Mouse (Mus musculus): ENCODE measurements at regions not wholly inside any gene's neighbourhood (a gene's known extent, or its start where the extent isn't known, plus 50 kb on each side); places are given as distances from the start of the nearest gene placed in this dataset.
"Not testable (repeated sequence)": the region's sequence is repeated elsewhere in the genome, so short reads cannot be mapped to it uniquely, and the experiment has no call there.

- intact Hi-C loops (cut with DNase I; ENCODE audit: low total_unique reads), result no loop called here
- DNase-seq, result no peak
Measured at GRCm38 (mm10) chr16:76477474-76477873, 103.8 kb upstream of the Nrip1 start.

GRCm38 (mm10) chr16:76474481-76474880, 100.9 kb upstream of the Nrip1 start:
- intact Hi-C loops (cut with DNase I; ENCODE audit: low total_unique reads), result no loop called here
- no peak for DNase-seq

GRCm38 (mm10) chr16:76472386-76472785, 98.8 kb upstream of the Nrip1 start:
- intact Hi-C loops (cut with DNase I; ENCODE audit: low total_unique reads), result no loop called here
- no peak for DNase-seq

GRCm38 (mm10) chr16:76471081-76471480, 97.5 kb upstream of the Nrip1 start:
- no peak for DNase-seq
- intact Hi-C loops (cut with DNase I; ENCODE audit: low total_unique reads), result no loop called here

- intact Hi-C loops (cut with DNase I; ENCODE audit: low total_unique reads), result no loop called here
Measured at GRCm38 (mm10) chr16:76459521-76459920, 85.9 kb upstream of the Nrip1 start.

GRCm38 (mm10) chr16:76456300-76456599, 82.6 kb upstream of the Nrip1 start:
- intact Hi-C loops (cut with DNase I; ENCODE audit: low total_unique reads); DNase-seq: not testable (repeated sequence)

More at GRCm38 (mm10) chr16:76459521-76459920, 85.9 kb upstream of the Nrip1 start:
- DNase-seq, result no peak

DNA sequence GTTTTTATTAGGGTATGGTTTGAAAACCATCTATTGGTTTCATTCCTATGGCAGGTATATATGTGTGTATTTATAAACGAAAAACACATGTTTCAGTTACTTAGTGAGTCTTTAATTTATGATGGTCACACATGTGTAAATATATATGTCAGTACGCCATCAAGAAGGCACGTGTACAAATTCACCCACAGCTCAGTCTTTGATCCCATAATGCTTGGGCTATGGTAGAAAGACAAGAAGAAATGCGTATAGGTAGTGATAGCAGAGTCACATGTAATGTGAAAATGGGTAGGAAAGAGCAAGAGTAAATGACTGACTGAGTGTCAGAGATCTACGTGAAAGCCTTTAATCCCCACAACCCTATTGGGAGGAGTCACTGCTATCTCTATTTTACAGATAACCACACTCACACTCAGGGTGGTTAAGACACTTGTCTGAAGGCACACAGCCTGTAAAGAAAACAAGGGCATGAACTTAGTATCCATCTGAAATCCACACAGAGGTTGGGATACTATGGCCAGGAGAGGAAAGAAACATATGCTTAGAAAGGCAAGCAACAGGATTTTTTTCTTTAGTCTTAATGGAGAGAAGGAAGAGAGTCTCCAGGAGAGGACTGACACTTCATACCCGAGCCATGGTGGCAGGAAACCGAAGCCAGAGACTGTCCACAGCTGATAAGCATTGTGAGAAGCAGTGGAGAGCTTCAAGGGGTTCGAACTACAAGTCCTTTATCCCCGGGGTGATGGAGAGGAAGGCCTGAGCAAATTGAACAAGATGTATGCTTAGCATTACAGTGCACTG, 82.1 kb upstream of the Nrip1 start:
- intact Hi-C loops (cut with DNase I; ENCODE audit: low total_unique reads), result no loop called here
- DNase-seq, result no peak

DNA sequence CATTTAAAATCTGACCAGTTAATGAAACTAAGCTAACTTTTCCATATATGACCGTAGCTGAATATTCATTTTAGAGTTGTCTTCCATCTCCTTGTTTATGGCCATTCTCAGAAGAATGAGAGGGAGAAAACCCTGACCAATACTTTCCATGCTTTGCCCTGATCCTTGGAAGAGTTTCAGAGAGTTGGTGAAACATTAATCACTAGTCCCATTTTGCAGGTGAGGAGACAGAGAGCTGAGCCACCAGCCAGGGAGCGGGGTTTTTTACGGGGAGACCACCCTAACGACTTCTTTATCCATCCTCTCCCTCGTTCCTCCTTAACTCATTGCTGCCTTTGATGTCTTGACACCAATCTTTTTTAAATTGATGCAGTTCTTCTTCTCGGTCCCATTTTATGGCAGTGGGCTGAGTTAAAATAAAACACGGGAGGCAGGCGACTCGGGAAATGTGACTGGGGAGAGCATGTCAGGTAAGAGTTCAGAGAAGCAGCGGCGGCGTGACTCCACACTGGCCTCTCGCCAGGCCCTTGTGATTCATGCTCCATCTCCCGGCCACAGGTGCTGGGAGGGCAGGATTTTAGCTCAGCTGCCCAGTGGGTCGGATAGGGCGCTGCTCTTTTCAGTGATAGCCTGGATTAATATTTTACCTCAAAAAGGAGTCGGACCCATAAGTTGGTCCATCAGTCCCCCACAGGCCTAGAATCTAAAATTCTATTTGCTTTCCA, 81.3 kb upstream of the Nrip1 start:
- intact Hi-C loops (cut with DNase I; ENCODE audit: low total_unique reads), result no loop called here
- peak; percentile 8 for DNase-seq

- DNase-seq, result peak; percentile 19
- intact Hi-C loops (cut with DNase I; ENCODE audit: low total_unique reads), result no loop called here
Measured at GRCm38 (mm10) chr16:76453457-76454200, 80.0 kb upstream of the Nrip1 start.

DNA sequence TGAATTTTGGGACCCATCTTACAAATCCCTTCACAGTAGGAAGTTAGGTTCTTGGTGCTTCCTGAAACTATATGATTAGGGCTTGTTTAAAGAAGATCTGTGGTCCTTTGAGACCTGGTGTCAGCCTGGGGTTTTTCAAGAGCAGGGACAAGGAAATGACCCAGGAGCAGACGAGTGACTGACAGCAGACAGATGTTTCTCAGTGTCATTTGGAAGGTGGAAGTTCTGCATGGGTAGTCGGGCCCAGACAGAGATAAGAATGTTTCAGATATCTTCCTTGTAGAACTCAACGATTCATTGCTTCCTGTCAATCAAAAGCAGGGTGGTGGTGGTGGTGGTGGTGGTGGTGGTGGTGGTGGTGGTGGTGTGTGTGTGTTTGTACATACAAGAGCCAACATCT, 75.1 kb upstream of the Nrip1 start:
- intact Hi-C loops (cut with DNase I; ENCODE audit: low total_unique reads), result no loop called here
- no peak for DNase-seq

- DNase-seq, result no peak
- intact Hi-C loops (cut with DNase I; ENCODE audit: low total_unique reads), result no loop called here
Measured at GRCm38 (mm10) chr16:76447033-76447432, 73.4 kb upstream of the Nrip1 start.

DNA sequence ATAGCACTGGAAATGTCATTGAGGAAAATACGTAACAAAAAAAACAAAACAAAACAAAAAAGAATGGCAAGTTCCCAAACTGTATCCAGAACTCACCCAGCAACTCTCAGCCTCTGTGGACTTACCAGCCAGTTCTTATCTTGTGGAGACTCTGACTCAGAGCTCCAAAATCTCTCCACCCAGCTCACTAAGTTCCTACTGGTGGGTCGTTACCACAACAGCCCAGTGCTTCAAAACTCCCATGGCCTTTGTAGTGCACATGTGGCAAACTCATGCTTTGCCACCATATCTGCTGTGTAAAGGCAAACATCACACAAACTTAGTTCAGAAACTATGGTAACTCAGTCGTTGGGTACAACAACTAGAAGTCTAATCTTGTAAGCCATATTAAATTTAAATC, 71.0 kb upstream of the Nrip1 start:
- intact Hi-C loops (cut with DNase I; ENCODE audit: low total_unique reads), result no loop called here
- no peak for DNase-seq

DNA sequence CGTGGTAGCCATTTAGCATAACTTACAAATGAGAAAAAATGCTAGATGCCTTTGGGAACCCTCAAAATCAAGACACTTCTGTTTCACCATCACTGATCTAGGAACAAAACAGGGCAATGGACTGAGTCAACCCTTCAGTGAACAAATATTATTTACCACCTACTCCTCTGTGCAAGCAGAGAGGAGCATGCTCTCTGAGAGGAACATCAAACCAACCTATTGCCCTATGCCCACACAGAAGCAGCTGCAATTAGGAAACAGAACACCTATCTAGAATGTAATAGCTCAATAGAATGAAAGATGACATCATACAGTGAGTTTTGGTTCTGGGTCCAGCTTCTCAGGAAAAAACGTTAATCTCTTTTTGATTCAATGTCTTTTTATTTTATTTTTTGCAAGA, 69.0 kb upstream of the Nrip1 start:
- DNase-seq, result no peak
- intact Hi-C loops (cut with DNase I; ENCODE audit: low total_unique reads), result no loop called here

- intact Hi-C loops (cut with DNase I; ENCODE audit: low total_unique reads), result no loop called here
- DNase-seq, result no peak
Measured at GRCm38 (mm10) chr16:76441803-76442448, 68.3 kb upstream of the Nrip1 start.

- DNase-seq, result peak; percentile 64
- intact Hi-C loops (cut with DNase I; ENCODE audit: low total_unique reads), result no loop called here
Measured at GRCm38 (mm10) chr16:76438093-76438883, 64.7 kb upstream of the Nrip1 start.

- no peak for DNase-seq
- intact Hi-C loops (cut with DNase I; ENCODE audit: low total_unique reads), result no loop called here
Measured at GRCm38 (mm10) chr16:76436290-76436689, 62.7 kb upstream of the Nrip1 start.

GRCm38 (mm10) chr16:76433076-76433825, 59.6 kb upstream of the Nrip1 start:
- intact Hi-C loops (cut with DNase I; ENCODE audit: low total_unique reads), result no loop called here
- DNase-seq, result peak; percentile 58

- peak; percentile 82 for DNase-seq
- intact Hi-C loops (cut with DNase I; ENCODE audit: low total_unique reads), result no loop called here
Measured at GRCm38 (mm10) chr16:76432304-76432703, 58.7 kb upstream of the Nrip1 start.

DNA sequence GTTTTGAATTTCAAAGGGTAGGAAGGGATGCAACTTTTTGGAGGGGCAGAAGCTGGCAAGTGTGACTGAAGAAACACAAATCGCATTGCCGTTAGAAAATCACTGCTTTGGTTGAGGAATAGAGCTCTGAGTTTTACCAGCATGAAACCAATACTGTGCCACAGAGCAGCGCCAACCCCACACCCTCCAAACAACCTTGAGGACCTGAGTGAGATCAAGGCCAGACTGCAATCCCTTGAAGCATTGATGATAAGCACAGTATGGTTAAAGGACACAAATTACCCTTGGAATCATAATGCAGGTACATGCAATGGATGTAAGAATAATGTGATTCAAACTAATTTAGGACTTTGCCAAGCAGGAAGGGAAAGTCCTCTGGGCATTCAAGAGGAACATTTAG, 55.5 kb upstream of the Nrip1 start:
- intact Hi-C loops (cut with DNase I; ENCODE audit: low total_unique reads), result no loop called here

More for the DNA sequence above, 55.5 kb upstream of the Nrip1 start:
- no peak for DNase-seq
